Mouse (Mus musculus) frontal cortex, adult (tissue): ENCODE data around the gene Oprd1.

Experiments used
- ATAC-seq: cut with Nextera tagmentation; 2 replicates; pipeline ENCODE4 v1.9.2; 2017; ENCODE audit warnings: mild to moderate bottlenecking, moderate library complexity, mixed read lengths; ENCODE audit not compliant: low TSS enrichment

Oprd1 gene

DNA sequence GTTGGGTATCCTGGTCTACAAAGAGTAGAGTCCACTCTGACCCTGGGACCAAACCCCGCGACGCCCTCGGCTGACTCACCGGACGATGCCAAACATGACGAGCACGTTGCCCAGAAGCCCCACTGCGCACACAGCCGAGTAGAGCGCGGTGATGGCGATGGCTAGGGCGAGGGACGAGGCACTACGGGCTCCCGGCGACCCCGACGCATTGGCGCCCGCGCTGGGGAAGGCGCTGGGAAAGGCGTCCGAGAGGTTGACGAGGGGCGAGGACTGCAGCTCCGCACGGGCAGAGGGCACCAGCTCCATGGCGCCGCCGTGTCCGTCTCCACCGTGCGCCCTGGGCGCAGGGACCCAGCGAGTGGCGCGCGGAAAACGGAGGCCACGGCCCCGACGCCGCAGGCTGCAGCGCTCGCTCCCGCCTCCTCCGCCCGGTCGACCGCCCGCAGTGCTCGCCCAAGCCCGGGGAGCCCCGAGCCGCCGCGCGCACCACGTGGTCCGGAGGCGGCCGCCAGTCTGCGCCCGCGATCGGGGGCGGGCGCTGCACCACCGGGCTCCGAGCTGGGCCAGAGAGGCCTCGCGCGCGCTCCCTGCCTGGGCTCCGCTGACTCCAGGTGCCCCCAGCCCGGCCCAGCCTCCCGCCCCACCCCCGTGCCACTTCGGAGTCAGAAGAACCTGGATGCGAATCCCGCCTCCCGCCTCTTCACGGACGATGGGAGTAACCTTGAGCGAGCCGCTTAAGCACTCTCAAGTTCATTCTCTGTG, at the start of gene Oprd1:
TSS of gene Oprd1 (minus strand) at position 407 of the 762 bp plus-strand sequence.
- peak; percentile 66 for ATAC-seq

DNA sequence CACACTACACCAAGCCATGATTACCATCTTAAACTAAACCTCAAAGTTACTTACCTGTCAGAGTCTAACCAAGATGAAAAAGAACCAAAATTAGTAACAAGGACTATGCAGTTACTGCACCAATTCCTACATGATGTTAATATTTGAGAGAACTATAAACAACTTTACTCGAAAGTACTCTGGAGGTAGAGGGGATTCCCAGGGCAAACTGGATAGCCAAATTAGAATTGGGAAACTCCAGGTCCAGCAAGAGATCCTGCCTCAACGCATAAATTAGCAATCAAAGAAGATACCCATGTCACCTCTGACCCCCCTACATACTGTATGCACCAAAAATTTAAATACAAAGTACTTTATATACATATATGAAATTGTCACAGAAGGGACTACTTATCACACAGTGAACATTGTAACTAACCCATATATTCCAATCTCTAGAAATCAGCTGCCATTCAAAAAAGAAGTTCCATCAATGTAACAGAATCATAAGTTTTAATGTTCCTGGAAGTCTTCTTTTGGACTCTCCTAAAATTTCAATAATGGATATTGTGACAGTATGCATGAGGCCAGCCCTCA, 43.6 kb upstream of the Oprd1 start:
- no peak for ATAC-seq

DNA sequence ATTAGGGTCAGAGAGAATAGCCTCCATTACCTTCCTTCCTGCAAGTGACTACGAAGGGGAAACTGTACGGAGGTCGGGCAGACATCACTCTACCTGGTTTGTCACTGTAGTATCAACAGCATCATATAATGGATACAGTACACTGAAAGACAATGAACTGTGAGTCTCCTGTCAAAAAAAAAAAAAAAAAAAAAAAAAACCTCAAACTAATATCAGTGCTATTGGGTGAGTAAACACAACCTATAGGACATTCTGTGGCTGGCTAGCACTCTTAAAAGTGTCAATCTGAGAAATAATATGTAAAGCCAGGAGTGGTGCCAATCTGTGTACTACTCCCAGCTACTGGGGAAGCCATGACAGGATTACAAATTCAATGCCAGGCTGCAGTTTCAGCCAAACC, 38.9 kb upstream of the Oprd1 start:
- ATAC-seq = no peak

DNA sequence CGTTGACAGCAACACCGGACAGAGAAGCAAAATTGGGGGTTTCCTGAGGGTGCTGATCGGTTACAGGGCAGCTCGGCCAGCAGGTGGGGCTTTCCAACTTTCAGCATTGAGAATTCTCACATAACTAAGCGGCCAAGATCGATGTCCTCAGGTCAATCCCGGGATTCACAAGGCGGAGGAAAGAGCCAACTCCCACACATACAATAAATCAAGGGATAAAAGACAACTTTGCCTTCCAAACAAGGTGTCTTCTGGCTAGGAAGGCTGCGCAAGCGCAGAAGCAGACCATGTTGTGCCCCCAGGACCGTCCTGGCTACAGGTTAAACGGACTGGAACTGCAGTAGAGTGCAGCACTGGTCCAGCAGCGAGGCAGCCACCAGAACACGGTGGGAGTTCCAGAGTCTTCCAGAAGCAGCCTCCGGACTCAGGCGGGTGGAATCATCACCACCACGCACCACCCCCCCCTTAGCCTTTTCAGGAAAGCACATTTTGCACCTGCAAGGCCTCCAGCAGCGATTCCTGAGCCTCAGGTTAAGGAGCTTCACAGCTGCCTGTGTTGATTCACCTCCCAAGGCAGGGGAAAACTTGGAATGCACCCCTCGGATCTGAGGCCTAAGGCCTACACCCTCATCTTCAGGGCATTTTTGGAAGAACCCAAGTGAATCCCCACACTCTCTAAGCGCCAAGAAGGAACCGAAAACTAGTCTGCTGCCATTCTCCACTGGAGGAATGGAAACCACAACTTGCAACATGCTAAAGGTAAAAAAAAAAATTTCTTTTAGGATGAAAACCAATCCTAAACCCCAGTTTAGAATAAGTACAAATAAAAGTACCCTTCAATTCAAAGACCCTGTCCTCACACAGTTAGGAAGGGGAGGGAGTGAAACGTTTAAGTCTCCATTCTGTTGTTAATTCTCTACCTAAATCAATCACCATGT, 37.7 kb upstream of the Oprd1 start:
- no peak for ATAC-seq

DNA sequence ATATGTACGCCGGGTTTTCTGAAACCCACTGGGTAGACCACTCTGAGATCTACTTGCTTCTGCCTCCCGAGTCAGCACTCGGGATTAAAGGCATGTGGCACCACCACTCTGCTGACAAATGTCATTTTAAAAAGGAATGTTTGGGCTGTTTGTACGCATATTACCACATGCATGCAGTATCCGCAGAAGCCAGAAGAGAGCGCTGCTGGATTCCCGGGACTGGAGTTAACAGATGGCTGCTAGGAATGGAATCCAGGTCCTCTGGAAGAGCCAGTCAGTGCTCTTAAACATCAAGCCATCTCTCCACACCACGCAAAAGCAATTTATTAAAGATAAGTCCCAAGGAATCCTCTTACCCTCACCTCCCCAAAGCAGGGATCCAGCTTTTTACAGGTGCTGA, 36.4 kb upstream of the Oprd1 start:
- ATAC-seq = no peak

DNA sequence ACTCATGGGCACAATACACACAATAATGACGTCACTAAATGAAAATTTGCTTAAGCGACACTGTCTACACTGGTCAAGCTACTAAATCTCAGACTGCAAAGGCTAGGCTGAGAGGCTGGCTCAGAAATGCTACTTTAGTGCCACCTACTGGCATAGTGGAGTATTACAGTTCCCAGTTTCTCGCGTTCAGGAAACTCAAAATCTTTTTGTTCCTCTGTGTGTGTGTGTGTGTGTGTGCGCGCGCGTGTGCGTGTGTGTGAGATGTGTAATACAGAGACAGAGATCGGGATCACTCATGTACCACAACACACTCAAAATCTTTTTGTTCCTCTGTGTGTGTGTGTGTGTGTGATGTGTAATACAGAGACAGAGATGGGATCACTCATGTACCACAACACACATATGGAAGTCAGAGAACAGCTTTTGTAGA, 34.4 kb upstream of the Oprd1 start:
- peak; percentile 76; the same call in 1 of the 2 replicates for ATAC-seq

DNA sequence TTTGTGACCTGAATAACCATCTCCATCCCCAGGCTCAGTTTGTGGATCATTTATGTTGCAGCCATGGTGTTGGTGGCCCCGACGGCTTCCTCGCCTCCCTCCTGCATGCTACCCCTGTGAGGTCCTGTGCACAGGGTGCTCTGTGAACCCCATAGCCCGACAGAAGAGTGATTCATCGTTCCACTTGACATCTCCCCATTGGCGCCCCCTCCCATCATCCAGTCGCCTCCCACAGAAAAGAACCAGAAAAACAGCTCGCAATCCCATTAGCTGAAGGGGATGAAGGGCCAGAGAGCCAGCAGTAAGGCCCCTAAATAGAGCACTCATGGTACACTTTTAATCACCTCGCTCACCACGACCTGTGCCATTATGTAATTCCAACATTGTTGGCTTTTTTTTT, 32.2 kb upstream of the Oprd1 start:
- no peak for ATAC-seq

DNA sequence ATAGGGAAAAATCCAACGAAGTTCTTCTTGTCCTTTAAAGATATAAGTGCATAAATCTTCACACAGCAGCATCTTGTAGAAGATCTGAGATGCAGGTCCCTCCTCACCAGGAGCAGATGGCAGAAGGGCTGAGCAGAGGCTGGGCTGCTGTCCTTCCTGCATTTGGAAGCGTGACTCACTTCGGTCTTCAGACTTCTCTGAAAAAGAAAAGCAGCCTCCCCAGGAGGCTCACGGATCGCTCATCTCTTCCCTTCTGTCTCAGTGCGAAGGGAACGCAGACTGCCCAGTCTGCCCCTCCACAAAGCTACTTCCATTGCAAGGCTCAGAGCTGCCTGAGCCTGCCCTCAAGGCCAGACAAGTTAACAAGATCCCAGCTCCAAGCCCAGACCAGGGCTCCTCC, 26.6 kb upstream of the Oprd1 start:
- ATAC-seq = peak; percentile 93

DNA sequence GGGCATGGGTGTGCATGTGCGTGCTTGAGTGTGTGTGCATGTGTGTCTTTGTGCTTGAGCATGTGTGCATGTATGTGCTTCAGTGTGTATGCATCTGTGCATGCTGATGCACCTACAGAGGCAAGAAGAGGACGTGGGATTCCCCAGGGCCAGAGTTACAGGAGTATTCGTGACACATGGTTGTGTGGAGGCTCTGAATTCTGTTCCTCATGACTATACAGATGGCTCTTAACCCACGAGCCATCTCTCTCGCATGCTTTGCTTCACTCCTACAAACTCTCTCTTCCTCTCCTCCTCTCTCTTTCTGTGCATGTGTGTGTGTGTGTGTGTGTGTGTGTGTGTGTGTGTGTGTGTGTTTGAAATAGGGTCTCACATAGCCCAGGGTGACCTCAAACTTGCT, 25.5 kb upstream of the Oprd1 start:
- ATAC-seq = peak; percentile 54

DNA sequence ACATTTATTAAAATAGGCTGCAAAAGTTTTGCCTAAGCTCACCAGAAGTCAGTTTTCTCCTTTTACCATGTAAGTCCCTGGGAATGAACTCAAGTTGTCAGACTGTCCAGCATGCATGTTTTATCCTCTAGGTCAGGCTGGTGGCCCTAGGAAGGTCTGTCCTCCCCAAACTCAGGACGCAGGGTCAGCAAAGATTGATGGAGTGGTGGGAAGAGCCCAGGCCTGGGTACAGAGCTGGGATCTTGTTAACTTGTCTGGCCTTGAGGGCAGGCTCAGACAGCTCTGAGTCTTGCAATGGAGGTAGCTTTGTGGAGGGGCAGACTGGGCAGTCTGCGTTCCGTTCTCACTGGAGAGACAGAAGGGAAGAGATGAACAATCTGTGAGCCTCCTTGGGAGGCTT, 25.0 kb upstream of the Oprd1 start:
- no peak for ATAC-seq

DNA sequence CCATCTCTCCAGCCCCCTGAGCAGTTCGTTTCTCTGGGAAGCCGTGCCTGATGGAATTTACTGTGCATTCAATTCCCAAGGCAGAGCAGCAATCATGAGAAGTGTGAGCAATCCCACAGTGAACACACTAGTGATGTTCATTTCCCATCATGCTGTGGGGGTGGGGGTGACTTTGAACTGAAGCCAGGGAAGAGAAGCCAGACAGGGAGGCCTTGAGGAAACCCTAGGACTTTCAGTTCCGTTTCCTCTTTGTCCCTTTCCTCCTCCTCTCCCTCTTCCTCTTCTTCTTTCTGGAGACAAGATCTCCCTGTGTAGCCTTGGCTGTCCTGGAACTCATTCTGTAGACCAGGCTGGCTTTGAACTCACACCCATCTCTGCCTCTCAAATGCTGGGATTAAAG, 23.1 kb upstream of the Oprd1 start:
- no peak for ATAC-seq

DNA sequence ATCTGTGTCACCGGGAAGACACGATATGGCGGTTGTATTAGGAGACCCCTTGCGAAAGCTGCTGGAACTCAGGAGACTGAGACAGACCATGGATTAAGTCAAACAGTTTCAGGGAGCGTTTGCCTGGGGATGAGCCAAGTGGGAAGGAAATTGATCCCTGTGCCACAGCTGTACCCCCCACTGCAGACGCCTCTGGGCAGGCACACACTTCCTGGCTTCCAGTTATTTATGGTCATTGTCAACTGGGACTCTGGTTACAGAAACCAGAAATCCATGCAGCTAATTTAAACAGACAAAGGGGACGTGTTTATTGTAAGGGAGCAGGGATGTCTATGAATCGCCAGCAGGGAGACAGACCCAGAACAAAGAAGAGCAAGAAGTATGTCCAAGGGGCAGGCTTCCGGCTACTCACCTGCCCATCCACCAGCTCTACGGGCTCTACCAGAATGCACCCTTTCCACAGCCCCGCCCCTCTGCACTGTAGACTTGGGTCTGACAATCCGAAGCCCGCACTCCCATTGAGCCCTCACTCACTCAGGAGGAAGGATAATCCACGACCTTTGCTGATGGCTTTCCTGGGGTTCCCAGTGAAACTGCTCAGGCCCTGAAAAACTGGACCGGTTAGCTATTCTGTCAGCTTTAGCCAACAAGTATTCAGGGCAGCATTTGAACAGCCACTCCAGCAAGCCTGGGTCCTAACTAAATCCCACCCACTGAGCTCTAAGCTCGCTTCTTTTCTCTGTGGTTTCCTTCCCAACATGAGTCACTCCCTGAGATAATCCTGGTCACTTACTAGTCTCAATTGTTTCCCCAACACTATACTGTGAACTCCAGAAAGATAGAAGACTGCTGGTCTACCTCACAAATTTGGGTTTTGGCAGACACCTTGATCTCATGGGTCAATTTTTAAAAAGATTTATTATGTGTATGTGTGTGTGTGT, 22.3 kb upstream of the Oprd1 start:
- no peak for ATAC-seq

DNA sequence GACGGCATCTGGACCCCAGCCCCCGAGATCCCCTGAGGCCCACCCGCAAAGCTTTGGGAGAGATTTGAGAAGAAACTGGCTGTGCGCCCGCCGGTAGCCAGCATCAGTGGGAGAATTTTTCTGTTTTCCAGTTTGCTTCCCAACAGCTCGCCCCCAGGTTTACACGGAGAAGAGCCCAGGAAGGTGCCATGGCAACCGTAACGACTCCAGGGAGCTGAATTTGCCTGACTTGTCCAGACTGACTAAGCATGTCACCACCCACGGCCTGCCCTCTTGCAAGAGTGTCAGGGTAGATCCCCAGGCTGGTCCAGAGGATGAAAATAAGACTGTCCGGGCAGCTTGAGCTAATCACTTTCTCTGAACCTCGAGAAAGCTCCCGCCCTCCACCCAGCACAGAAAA, 21.4 kb upstream of the Oprd1 start:
- peak; percentile 50 for ATAC-seq

DNA sequence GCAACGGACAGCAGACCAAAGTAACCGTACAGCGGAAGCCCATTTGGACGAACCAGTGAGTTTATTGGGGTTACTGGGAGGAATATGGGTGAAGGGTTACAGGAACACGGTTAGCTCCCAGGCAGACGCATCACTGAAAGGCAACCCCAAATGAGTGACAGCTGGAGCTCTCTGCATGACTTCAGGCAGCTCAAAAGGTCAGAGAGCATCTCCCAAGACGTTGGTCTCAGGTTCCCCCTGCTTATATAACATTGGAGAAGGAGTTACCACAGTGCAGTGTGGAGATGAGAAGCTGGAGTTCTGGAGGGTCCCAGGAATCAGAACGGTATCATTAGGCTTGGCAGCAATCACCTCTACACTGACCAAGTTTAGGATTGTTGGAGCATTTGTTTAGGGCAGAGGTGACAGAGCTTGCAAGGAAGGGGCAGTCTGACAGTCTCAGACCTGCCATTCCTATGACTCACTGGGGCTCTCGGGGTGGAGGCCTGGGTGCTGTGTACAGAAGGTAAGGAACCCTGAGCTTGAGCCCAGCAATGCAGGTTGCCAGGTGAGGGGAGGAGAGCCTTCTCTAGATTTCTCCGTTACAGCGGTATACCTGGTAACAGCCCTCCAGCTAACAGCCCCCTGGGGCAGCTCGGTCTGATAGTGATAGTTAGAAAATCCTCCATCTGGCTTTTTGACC, 12.8 kb upstream of the Oprd1 start:
- ATAC-seq = no peak

DNA sequence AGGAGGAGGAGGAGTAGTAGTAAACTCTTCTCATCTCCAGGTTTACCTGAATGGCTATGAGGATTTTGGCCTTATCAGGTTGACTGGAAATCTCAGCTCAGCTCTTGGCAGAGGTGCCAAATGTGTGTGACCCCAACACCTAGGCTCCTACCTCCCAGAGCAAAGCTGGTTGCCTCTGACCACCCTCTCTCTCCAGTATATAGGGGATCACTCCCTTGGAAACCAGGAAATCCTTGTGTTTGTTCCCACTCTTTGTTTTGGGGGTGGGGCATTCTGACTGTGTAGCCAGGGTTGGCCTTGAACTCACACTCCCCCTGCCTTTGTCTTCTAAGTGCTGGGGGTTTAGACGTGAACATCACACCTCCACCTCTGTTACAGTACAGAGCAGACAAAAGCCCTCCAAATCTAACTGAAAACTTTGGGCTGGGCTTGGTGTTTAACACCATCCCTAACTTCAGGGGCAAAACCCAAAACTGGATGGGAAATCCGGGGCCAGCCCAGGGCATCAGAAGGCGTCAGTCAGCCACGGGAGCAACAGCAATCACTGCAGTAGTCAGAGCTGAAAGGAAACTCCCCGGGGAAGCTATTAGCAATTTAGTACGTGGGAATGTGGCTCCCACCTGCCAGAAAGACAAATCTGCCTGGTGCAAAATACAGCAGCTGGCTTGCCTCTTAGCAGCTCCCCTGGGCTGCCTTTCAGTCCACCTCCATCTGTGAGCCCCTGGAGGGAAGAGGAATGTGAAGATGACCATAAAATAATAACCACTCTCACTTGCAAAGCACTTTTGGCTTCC, 10.8 kb upstream of the Oprd1 start:
- no peak for ATAC-seq

DNA sequence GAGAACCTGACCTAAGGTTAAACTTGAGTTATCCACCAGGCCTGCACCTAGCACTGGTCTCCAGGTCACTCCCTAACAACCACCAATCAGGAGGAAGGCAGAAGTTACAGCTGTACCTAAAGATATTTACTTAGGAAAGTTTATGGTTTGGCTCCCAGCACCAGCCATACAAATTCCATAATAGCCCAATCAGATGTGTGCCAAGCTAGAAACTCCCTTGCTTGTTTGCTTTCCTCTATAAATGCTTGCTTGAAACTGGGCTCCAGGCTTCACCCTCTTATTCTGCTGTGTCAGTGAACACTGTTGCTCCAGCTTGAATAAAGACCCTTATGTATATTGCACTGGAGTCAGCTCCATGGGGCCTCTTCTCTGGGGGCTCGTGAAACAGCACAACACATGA, 7.4 kb upstream of the Oprd1 start:
- no peak for ATAC-seq

DNA sequence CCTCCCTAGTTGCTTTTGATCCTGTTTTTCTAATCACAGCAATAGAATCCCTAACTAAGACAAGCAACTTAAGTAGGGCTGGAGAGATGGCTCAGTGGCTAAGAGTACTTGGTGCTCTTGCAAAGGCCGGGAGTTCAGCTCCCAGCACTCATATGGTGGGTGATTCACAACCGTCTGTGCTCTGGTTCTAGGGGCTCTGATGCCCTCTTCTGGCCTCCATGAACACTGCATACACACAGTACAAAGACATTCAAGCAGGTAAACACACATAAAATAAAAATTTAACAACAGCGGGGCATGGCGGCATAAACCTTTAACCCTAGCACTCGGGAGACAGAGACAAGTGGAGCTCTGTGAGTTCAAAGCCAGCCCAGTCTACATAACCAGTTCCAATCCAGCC, 1.9 kb upstream of the Oprd1 start:
- no peak for ATAC-seq

DNA sequence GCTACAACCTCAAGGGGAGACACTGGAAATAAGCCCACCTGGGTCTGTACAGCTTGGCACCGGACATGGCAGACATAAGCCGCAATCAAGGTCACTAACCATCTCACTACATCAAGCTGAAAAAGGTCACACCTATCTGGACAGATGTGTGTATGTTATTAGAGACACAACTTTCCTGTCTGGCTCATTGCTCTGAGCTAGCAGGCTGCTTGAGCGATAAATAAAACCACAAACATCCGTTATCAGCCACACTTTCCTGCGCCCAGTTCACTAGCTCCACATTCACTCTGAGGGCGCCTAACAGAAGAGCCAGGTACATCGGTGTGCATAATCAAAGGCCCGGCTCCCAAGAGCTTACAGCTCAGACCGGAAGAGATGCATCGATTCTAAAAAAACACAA, 806 bp upstream of the Oprd1 start:
- no peak for ATAC-seq

DNA sequence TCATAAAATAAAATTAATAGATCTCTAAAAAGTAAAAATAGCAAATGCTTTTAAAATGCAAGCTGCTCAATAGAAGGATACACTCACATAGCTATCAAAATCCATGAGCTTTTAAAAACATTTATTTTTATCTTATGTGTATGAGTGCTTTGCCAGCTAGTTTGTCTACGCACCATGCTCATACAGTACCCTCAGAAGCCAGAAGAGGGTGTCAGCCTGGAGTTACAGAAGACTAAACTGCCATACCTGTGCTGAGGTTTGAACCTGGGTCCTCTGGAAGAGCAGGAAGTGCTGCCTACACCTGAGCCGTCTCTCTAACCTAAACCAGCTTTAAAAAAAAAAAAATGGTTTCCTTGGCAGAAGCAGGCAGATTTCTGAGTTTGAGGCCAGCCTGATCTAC, 5.6 kb downstream of the Oprd1 start:
- ATAC-seq = no peak

DNA sequence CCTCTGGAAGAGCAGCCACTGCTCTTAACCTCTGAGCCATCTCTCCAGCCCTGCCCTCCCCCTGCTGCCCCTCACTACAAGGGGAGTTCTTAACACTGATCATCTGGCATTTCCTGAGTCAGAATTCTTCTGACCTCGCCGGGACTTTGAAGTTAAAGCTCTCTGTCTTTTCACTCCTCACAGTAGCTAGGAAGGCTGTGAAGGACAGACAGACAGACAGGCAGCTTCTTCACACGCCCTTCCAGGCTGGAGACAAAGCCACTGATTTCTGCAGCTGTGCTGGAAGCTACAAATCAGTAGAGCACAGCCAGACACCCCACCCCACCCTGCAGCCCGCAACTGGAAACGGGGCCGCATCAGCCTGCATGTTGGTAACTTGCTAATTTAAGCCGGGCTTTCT, 7.3 kb downstream of the Oprd1 start:
- ATAC-seq = no peak
